Mouse (Mus musculus) heart, embryonic 11.5 days (tissue): Measurements from ENCODE around the gene Pde3a. TPM values are rescaled to one million over a fixed set of nuclear protein-coding genes. Genes with fewer than 3 reads are reported as not detected.

Experiments used
- ATAC-seq: fragments of 200-750 bp; cut with Nextera tagmentation; replicated peaks from 2 replicates; pipeline ENCODE4 v1.8.0; 2017; ENCODE audit warnings: moderate library complexity; ENCODE audit not compliant: insufficient number of reproducible peaks, low FRiP score, low TSS enrichment
- H3K27ac ChIP-seq: fragments of 300-500 bp; sonication (generic); 2 replicates; pipeline ENCODE4 v1.5.1; 2014; ENCODE audit warnings: mild to moderate bottlenecking, low read depth, low read length
- H3K27me3 ChIP-seq: fragments of 300-500 bp; sonication (generic); 2 replicates; pipeline ENCODE4 v1.6.1; 2014; ENCODE audit warnings: mild to moderate bottlenecking, low read length, mixed read lengths; ENCODE audit not compliant: control insufficient read depth, insufficient read depth
- H3K36me3 ChIP-seq: fragments of 300-500 bp; sonication (generic); 2 replicates; pipeline ENCODE4 v1.6.1; 2014; ENCODE audit warnings: mild to moderate bottlenecking, low read length, moderate library complexity, mixed read lengths; ENCODE audit not compliant: control insufficient read depth, insufficient read depth
- H3K4me1 ChIP-seq: fragments of 300-500 bp; sonication (generic); 2 replicates; pipeline ENCODE4 v1.6.1; 2014; ENCODE audit warnings: low read length; ENCODE audit not compliant: control insufficient read depth, insufficient read depth
- H3K4me2 ChIP-seq: fragments of 300-500 bp; sonication (generic); 2 replicates; pipeline ENCODE4 v1.6.1; 2014; ENCODE audit warnings: mild to moderate bottlenecking, moderate library complexity
- H3K4me3 ChIP-seq: fragments of 300-500 bp; sonication (generic); 2 replicates; pipeline ENCODE4 v1.5.1; 2014; ENCODE audit warnings: low read depth, low read length
- H3K9ac ChIP-seq: fragments of 300-500 bp; sonication (generic); 2 replicates; pipeline ENCODE4 v1.6.1; 2014; ENCODE audit warnings: mild to moderate bottlenecking, low read depth, low read length, moderate library complexity
- H3K9me3 ChIP-seq: fragments of 300-500 bp; sonication (generic); replicated peaks from 2 replicates; pipeline ENCODE4 v1.6.1; 2016; ENCODE audit warnings: low read length; ENCODE audit not compliant: control insufficient read depth
- WGBS: fragments of 180-500 bp; shearing (Covaris S2); extraction: QIAGEN DNeasy Blood & Tissue Kit; methylation state at CpG from one replicate; pipeline ENCODE4 v1.1.7; 2014; ENCODE audit not compliant: insufficient replicate concordance; 5-methylcytosine and 5-hydroxymethylcytosine counted together
- polyA plus RNA-seq: library from polyadenylated mRNA; unstranded; fragments of >200 nt; fragmentation: Nextera tagmentation; extraction: Ambion mirVana; gene quantifications from 2 replicates; pipeline ENCODE4 v1.2.1, GENCODE M21; 2014

The Pde3a gene
- polyA plus RNA-seq = 9.9 and 10.7 TPM in 2 replicates

DNA sequence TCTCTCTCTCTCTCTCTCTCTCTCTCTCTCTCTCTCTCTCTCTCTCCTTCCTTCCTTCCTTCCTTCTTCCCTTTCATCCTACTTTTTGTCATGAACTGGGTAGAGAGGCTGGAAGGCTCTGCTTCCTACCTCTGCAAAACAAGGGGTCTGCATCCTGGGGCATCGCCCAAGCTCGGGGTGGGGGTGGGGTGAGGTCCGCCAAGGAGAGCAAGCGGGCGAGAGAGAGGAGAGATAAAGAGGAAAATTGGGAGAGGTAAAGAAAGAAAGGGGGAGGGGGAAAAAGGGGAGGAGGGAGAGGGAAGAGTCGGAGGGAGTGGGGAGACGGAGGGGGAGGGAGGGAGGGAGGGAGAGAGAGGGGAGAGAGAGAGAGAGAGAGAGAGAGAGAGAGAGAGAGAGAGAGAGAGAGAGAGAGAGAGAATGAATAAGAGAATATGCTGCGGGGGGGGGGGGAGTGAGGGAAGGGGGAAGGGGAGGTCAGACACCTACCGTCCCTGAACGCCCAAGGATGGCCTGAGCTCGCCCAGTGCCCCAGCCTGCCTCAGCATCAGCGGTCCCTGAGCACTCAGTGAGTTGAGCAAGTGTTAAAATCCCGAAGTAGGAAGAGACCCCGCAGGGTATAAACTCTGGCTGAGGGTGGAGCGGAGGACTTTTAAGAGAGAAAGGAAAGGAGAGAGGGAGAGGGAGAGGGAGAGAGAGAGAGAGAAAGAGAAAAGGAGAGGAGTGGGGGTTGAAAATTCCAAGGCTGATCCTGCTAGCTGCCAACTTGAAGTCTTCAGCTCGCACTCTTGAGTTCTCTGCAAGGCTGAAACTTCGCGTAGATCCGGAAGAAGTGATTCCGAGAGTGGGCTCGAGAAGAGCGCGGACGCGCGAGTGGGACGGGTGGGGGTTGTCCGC lies at the start of gene Pde3a:
Gene Pde3a (plus strand): TSS at position 579 of the 894 bp plus-strand sequence.
- Histone ChIP-seq H3K36me3 (no peaks in the 10 kb centered on the region), H3K27me3 (no peaks in the 10 kb centered on the region), H3K27ac (peak within 1 kb of the TSS; percentile 77), H3K4me2 (peak within 1 kb of the TSS; percentile 80), H3K4me1 (peaks cover 17% of the 10 kb centered on the region; the same call in 1 of the 2 replicates), H3K9me3 (no peaks in the 10 kb centered on the region), H3K9ac (peak within 1 kb of the TSS; percentile 89), H3K4me3 (peak within 1 kb of the TSS; percentile 82)
- under 1% methylated on average over 26 of the region's 28 CpGs for WGBS
- peak; percentile 19 for ATAC-seq

DNA sequence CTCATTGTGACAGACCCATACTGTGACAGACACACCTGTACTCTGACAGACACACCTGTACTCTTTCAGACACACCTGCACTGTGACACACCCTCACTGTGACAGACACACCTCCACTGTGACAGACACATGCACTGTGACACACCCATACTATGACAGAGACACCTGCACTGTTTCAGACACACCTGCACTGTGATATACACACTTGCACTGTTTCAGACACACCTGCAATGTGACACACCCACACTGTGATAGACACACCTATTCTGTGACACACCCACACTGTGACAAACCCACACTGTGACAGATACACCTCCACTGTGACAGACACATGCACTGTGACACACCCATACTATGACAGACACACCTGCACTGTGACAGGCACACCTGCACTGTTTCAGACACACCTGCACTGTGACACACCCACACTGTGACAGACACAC lies 48.9 kb upstream of the Pde3a start:
- Histone ChIP-seq H3K9ac (no peak overlapping the region), H3K27me3 (no peaks in the 10 kb centered on the region), H3K4me2 (no peak overlapping the region), H3K27ac (no peak overlapping the region), H3K4me3 (no peak overlapping the region), H3K36me3 (no peaks in the 10 kb centered on the region), H3K4me1 (no peaks in the 10 kb centered on the region), H3K9me3 (no peaks in the 10 kb centered on the region)
- ATAC-seq = peak; percentile 59

DNA sequence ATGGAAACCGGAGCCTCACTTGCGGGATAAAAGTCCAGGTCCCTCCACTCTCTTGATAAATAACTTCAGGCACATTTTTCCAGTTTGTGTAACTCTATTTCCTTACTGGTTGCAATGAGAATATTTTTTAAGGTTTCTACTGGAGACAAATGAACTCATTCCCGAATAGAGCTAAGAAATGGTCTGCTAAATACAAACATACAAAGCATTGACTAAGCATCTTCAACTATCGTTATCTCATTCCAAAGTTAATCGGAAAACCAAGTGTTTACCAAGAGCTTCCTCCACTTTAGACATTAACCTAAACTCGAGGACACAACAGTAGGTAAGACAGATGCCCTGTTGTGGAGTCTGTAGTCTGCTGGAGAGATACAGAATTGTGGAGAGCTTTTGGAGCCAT lies 41.5 kb upstream of the Pde3a start:
- no peak for ATAC-seq
- H3K27me3 ChIP-seq = no peaks in the 10 kb centered on the region
- no peaks in the 10 kb centered on the region for H3K36me3 ChIP-seq
- no peak overlapping the region for H3K4me2 ChIP-seq
- WGBS = 67% methylated on average over 6 of the region's 6 CpGs
- H3K4me1 ChIP-seq = no peaks in the 10 kb centered on the region
- H3K9me3 ChIP-seq = no peaks in the 10 kb centered on the region
- no peak overlapping the region for H3K27ac ChIP-seq
- H3K4me3 ChIP-seq = no peak overlapping the region
- no peak overlapping the region for H3K9ac ChIP-seq

- Histone ChIP-seq H3K27ac (no peak overlapping the region), H3K4me3 (no peak overlapping the region), H3K9ac (no peak overlapping the region), H3K4me2 (no peak overlapping the region), H3K9me3 (no peaks in the 10 kb centered on the region), H3K36me3 (no peaks in the 10 kb centered on the region), H3K27me3 (no peaks in the 10 kb centered on the region), H3K4me1 (no peaks in the 10 kb centered on the region)
- WGBS = 54% methylated on average over 1 of the region's 1 CpGs
- no peak for ATAC-seq
These were observed 40.7 kb upstream of the Pde3a start for GRCm38 (mm10) chr6:141208283-141208872.

DNA sequence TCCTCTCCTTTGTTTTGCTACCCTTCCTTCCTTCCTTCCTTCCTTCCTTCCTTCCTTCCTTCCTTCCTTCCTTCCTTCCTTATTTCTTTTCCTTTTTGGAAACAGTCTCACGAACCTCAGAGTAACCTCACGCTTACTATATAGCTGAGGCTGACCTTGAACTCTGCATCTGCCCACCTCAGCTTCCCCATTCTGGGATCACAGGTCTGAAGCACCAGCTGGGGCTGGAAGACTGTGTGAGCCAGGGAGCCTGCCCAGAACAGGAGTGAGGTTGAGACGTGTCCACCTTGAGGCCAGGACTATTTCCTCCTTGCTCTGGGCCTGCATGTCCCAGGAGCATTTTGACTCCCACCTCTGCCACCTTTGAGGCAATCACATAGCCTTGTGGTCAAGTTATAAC lies 39.0 kb upstream of the Pde3a start:
- Histone ChIP-seq H3K9ac (no peak overlapping the region), H3K4me3 (no peak overlapping the region), H3K9me3 (no peaks in the 10 kb centered on the region), H3K36me3 (no peaks in the 10 kb centered on the region), H3K27me3 (no peaks in the 10 kb centered on the region), H3K4me2 (no peak overlapping the region), H3K4me1 (no peaks in the 10 kb centered on the region), H3K27ac (no peak overlapping the region)
- 73% methylated on average over 3 of the region's 3 CpGs for WGBS
- no peak for ATAC-seq

- Histone ChIP-seq H3K4me2 (no peak overlapping the region), H3K36me3 (no peaks in the 10 kb centered on the region), H3K4me3 (no peak overlapping the region), H3K27me3 (no peaks in the 10 kb centered on the region), H3K4me1 (no peaks in the 10 kb centered on the region), H3K9me3 (no peaks in the 10 kb centered on the region), H3K9ac (no peak overlapping the region), H3K27ac (no peak overlapping the region)
- 70% methylated on average over 3 of the region's 3 CpGs for WGBS
- ATAC-seq = no peak
These were observed 28.0 kb upstream of the Pde3a start for GRCm38 (mm10) chr6:141221081-141221480.

DNA sequence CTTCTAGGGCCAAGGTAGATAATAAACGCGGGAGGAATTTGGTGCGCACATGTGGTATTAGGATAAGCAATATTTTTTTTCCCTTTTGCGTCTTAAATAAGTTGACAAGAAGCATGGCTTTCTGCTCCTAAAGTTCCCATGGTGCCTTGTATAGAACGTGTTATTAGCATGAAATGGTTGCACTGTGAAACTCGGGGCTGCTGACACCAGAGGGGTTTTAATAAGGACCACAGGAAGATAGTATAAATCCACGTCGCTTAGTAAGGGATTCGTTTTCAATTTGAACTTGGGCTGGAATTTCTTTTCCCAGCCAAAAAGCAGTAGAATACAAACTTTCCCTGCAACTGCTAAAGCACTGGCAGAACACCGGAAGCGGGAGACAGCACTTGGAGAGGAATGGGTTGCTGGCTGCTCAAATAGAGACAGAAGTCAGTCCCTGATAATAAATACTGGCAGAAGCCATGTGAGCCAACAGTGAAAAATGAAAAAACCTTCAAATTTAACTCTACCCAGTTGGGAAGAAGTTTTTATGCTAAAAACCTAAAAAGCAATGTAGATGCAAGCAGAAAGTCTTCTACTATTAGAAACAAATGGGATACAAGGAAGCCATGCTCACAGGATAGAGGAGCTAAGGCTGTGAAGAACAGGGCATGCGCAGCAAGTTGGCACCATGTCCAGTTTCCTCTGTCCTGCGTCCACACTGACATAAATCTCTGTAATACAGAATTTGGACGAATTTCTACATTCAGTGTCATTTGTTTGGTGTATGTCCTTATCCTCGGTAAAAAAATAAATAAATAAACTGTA lies 22.0 kb upstream of the Pde3a start:
- Histone ChIP-seq H3K4me3 (no peak overlapping the region), H3K36me3 (no peaks in the 10 kb centered on the region), H3K9ac (no peak overlapping the region), H3K27ac (no peak overlapping the region), H3K4me1 (no peaks in the 10 kb centered on the region), H3K9me3 (no peaks in the 10 kb centered on the region), H3K4me2 (no peak overlapping the region), H3K27me3 (no peaks in the 10 kb centered on the region)
- no peak for ATAC-seq
- WGBS = 80% methylated on average over 15 of the region's 15 CpGs

DNA sequence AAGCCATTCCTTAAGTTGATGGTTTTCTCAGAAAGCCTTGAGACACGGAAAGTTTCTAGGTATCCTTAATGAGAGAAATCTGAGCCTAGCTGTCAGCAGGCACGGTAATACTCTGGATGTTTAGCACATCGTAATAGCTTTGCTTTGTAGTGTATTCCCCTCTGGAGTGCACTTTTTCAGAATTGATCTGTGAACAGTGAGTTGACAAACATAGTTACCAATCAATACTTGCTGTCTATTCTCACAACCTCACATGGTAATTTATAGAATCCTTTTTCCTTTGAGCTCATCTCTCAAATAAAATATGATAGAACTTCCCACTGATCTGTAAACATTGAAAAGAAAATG lies 21.4 kb upstream of the Pde3a start:
- H3K4me1 ChIP-seq = no peaks in the 10 kb centered on the region
- no peak overlapping the region for H3K27ac ChIP-seq
- 68% methylated on average over 3 of the region's 3 CpGs for WGBS
- no peaks in the 10 kb centered on the region for H3K36me3 ChIP-seq
- H3K27me3 ChIP-seq = no peaks in the 10 kb centered on the region
- no peaks in the 10 kb centered on the region for H3K9me3 ChIP-seq
- H3K4me3 ChIP-seq = no peak overlapping the region
- H3K4me2 ChIP-seq = no peak overlapping the region
- H3K9ac ChIP-seq = no peak overlapping the region
- ATAC-seq = no peak
